Mouse (Mus musculus): ENCODE measurements around the gene Rnase4. TPM values are rescaled to one million over a fixed set of nuclear protein-coding genes. Genes with fewer than 3 reads are reported as not detected.

Gene Rnase4
- polyA plus RNA-seq, 1 experiment from 2014 or later = 12.2 TPM

GRCm38 (mm10) chr14:51111966-51112365 lies 21.1 kb downstream of the Rnase4 start:
- no peak overlapping the region for H3K4me2 ChIP-seq (ENCODE audit: low read depth, low read length)
- no peak for ATAC-seq (ENCODE audit: low read depth)
- H3K4me1 ChIP-seq (ENCODE audit: control insufficient read depth, insufficient read depth, low read length) = no peaks in the 10 kb centered on the region
- WGBS = 70% methylated on average over 3 of the region's 3 CpGs
- no peaks in the 10 kb centered on the region for H3K9me3 ChIP-seq (ENCODE audit: control insufficient read depth, low read length)
- H3K9ac ChIP-seq (replicated peaks; ENCODE audit: low read depth, low read length) = no peak overlapping the region
- no peaks in the 10 kb centered on the region for H3K36me3 ChIP-seq (ENCODE audit: control insufficient read depth, insufficient read depth, low read length)
- H3K27me3 ChIP-seq (ENCODE audit: control insufficient read depth, insufficient read depth, low read length) = no peaks in the 10 kb centered on the region
- no peak overlapping the region for H3K27ac ChIP-seq (ENCODE audit: low read depth, low read length)
- H3K4me3 ChIP-seq (ENCODE audit: low read depth, low read length) = no peak overlapping the region

GRCm38 (mm10) chr14:51113476-51113875 lies 22.6 kb downstream of the Rnase4 start:
- no peaks in the 10 kb centered on the region for H3K4me1 ChIP-seq (ENCODE audit: control insufficient read depth, insufficient read depth, low read length)
- no peak overlapping the region for H3K9ac ChIP-seq (replicated peaks; ENCODE audit: low read depth, low read length)
- no peaks in the 10 kb centered on the region for H3K27me3 ChIP-seq (ENCODE audit: control insufficient read depth, insufficient read depth, low read length)
- ATAC-seq (ENCODE audit: low read depth) = no peak
- H3K4me3 ChIP-seq (ENCODE audit: low read depth, low read length) = no peak overlapping the region
- H3K4me2 ChIP-seq (ENCODE audit: low read depth, low read length) = no peak overlapping the region
- 51% methylated on average over 9 of the region's 9 CpGs for WGBS
- H3K9me3 ChIP-seq (ENCODE audit: control insufficient read depth, low read length) = no peaks in the 10 kb centered on the region
- no peak overlapping the region for H3K27ac ChIP-seq (ENCODE audit: low read depth, low read length)
- H3K36me3 ChIP-seq (ENCODE audit: control insufficient read depth, insufficient read depth, low read length) = no peaks in the 10 kb centered on the region

GRCm38 (mm10) chr14:51113916-51114560 lies 23.2 kb downstream of the Rnase4 start, which contains the start of gene Eddm3b:
Gene Eddm3b (plus strand): TSS chr14:51114426.
- 55% methylated on average over 12 of the region's 12 CpGs for WGBS
- Histone ChIP-seq H3K4me1 (ENCODE audit: control insufficient read depth, insufficient read depth, low read length) (no peaks in the 10 kb centered on the region), H3K36me3 (ENCODE audit: control insufficient read depth, insufficient read depth, low read length) (no peaks in the 10 kb centered on the region), H3K27me3 (ENCODE audit: control insufficient read depth, insufficient read depth, low read length) (no peaks in the 10 kb centered on the region), H3K4me3 (ENCODE audit: low read depth, low read length) (no peak within 1 kb of the TSS), H3K9ac (replicated peaks; ENCODE audit: low read depth, low read length) (no peak within 1 kb of the TSS), H3K9me3 (ENCODE audit: control insufficient read depth, low read length) (no peaks in the 10 kb centered on the region), H3K4me2 (ENCODE audit: low read depth, low read length) (no peak within 1 kb of the TSS), H3K27ac (ENCODE audit: low read depth, low read length) (no peak within 1 kb of the TSS)
- ATAC-seq (ENCODE audit: low read depth) = no peak

GRCm38 (mm10) chr14:51125684-51126083 lies 34.8 kb downstream of the Rnase4 start:
- no peaks in the 10 kb centered on the region for H3K9me3 ChIP-seq (ENCODE audit: control insufficient read depth, low read length)
- 83% methylated on average over 6 of the region's 6 CpGs for WGBS

GRCm38 (mm10) chr14:51127648-51128258 lies 36.9 kb downstream of the Rnase4 start:
- Histone ChIP-seq H3K4me1 (ENCODE audit: control insufficient read depth, insufficient read depth, low read length) (no peaks in the 10 kb centered on the region), H3K9me3 (ENCODE audit: control insufficient read depth, low read length) (no peaks in the 10 kb centered on the region), H3K4me2 (ENCODE audit: low read depth, low read length) (no peak overlapping the region), H3K36me3 (ENCODE audit: control insufficient read depth, insufficient read depth, low read length) (no peaks in the 10 kb centered on the region), H3K27ac (ENCODE audit: low read depth, low read length) (no peak overlapping the region), H3K9ac (replicated peaks; ENCODE audit: low read depth, low read length) (no peak overlapping the region), H3K27me3 (ENCODE audit: control insufficient read depth, insufficient read depth, low read length) (no peaks in the 10 kb centered on the region), H3K4me3 (ENCODE audit: low read depth, low read length) (no peak overlapping the region)
- 82% methylated on average over 2 of the region's 2 CpGs for WGBS
- no peak for ATAC-seq (ENCODE audit: low read depth)

More at GRCm38 (mm10) chr14:51125684-51126083, 34.8 kb downstream of the Rnase4 start:
- Histone ChIP-seq H3K27ac (ENCODE audit: low read depth, low read length) (no peak overlapping the region), H3K9ac (replicated peaks; ENCODE audit: low read depth, low read length) (no peak overlapping the region), H3K4me3 (ENCODE audit: low read depth, low read length) (no peak overlapping the region), H3K4me1 (ENCODE audit: control insufficient read depth, insufficient read depth, low read length) (no peaks in the 10 kb centered on the region), H3K4me2 (ENCODE audit: low read depth, low read length) (no peak overlapping the region), H3K27me3 (ENCODE audit: control insufficient read depth, insufficient read depth, low read length) (no peaks in the 10 kb centered on the region), H3K36me3 (ENCODE audit: control insufficient read depth, insufficient read depth, low read length) (no peaks in the 10 kb centered on the region)
- no peak for ATAC-seq (ENCODE audit: low read depth)

- Histone ChIP-seq H3K9ac (replicated peaks; ENCODE audit: low read depth, low read length) (no peak overlapping the region), H3K4me2 (ENCODE audit: low read depth, low read length) (no peak overlapping the region), H3K27me3 (ENCODE audit: control insufficient read depth, insufficient read depth, low read length) (no peaks in the 10 kb centered on the region), H3K9me3 (ENCODE audit: control insufficient read depth, low read length) (no peaks in the 10 kb centered on the region), H3K4me1 (ENCODE audit: control insufficient read depth, insufficient read depth, low read length) (no peaks in the 10 kb centered on the region), H3K36me3 (ENCODE audit: control insufficient read depth, insufficient read depth, low read length) (no peaks in the 10 kb centered on the region), H3K4me3 (ENCODE audit: low read depth, low read length) (no peak overlapping the region), H3K27ac (ENCODE audit: low read depth, low read length) (no peak overlapping the region)
- WGBS = 86% methylated on average over 9 of the region's 9 CpGs
- ATAC-seq (ENCODE audit: low read depth) = no peak
Measured at GRCm38 (mm10) chr14:51128775-51129623, 38.1 kb downstream of the Rnase4 start.

- 77% methylated on average over 4 of the region's 4 CpGs for WGBS
- Histone ChIP-seq H3K36me3 (ENCODE audit: control insufficient read depth, insufficient read depth, low read length) (no peaks in the 10 kb centered on the region), H3K4me2 (ENCODE audit: low read depth, low read length) (no peak overlapping the region), H3K4me3 (ENCODE audit: low read depth, low read length) (no peak overlapping the region), H3K27ac (ENCODE audit: low read depth, low read length) (no peak overlapping the region), H3K4me1 (ENCODE audit: control insufficient read depth, insufficient read depth, low read length) (no peaks in the 10 kb centered on the region), H3K27me3 (ENCODE audit: control insufficient read depth, insufficient read depth, low read length) (no peaks in the 10 kb centered on the region), H3K9ac (replicated peaks; ENCODE audit: low read depth, low read length) (no peak overlapping the region), H3K9me3 (ENCODE audit: control insufficient read depth, low read length) (no peaks in the 10 kb centered on the region)
- ATAC-seq (ENCODE audit: low read depth) = no peak
Measured at GRCm38 (mm10) chr14:51129624-51129975, 38.7 kb downstream of the Rnase4 start.

GRCm38 (mm10) chr14:51130315-51130940 lies 39.6 kb downstream of the Rnase4 start:
- no peak overlapping the region for H3K4me2 ChIP-seq (ENCODE audit: low read depth, low read length)
- no peak for ATAC-seq (ENCODE audit: low read depth)
- no peaks in the 10 kb centered on the region for H3K9me3 ChIP-seq (ENCODE audit: control insufficient read depth, low read length)
- H3K27me3 ChIP-seq (ENCODE audit: control insufficient read depth, insufficient read depth, low read length) = no peaks in the 10 kb centered on the region
- 93% methylated on average over 9 of the region's 9 CpGs for WGBS
- H3K4me1 ChIP-seq (ENCODE audit: control insufficient read depth, insufficient read depth, low read length) = no peaks in the 10 kb centered on the region
- H3K9ac ChIP-seq (replicated peaks; ENCODE audit: low read depth, low read length) = no peak overlapping the region
- H3K36me3 ChIP-seq (ENCODE audit: control insufficient read depth, insufficient read depth, low read length) = no peaks in the 10 kb centered on the region
- no peak overlapping the region for H3K27ac ChIP-seq (ENCODE audit: low read depth, low read length)
- no peak overlapping the region for H3K4me3 ChIP-seq (ENCODE audit: low read depth, low read length)

Data from neural tube, embryonic 14.5 days (tissue).